Mouse (Mus musculus) forebrain, embryonic 16.5 days (tissue): Measurements from ENCODE around the gene Gemin7. TPM values are rescaled to one million over a fixed set of nuclear protein-coding genes. Genes with fewer than 3 reads are reported as not detected.
"Not testable (repeated sequence)": the region's sequence is repeated elsewhere in the genome, so short reads cannot be mapped to it uniquely, and the experiment has no call there.

Source experiments
- ATAC-seq: fragments of 200-750 bp; cut with Nextera tagmentation; 2 replicates; pipeline ENCODE4 v1.8.0; 2017; ENCODE audit warnings: mild to moderate bottlenecking, moderate library complexity
- H3K27ac ChIP-seq: fragments of 300-500 bp; sonication (generic); 2 replicates; pipeline ENCODE4 v1.5.1; 2014; ENCODE audit warnings: low read length, control low read depth
- H3K27me3 ChIP-seq: fragments of 300-500 bp; sonication (generic); replicated peaks from 2 replicates; pipeline ENCODE4 v1.6.1; 2014; ENCODE audit warnings: low read length; ENCODE audit not compliant: control insufficient read depth, insufficient read depth
- H3K36me3 ChIP-seq: fragments of 300-500 bp; sonication (generic); 2 replicates; pipeline ENCODE4 v1.6.1; 2014; ENCODE audit not compliant: control insufficient read depth, insufficient read depth
- H3K4me1 ChIP-seq: fragments of 300-500 bp; sonication (generic); replicated peaks from 2 replicates; pipeline ENCODE4 v1.6.1; 2014; ENCODE audit warnings: low read length; ENCODE audit not compliant: control insufficient read depth, insufficient read depth
- H3K4me2 ChIP-seq: fragments of 300-500 bp; sonication (generic); 2 replicates; pipeline ENCODE4 v1.6.1; 2014; ENCODE audit warnings: mild to moderate bottlenecking, low read length, control low read depth
- H3K4me3 ChIP-seq: fragments of 300-500 bp; sonication (generic); replicated peaks from 2 replicates; pipeline ENCODE4 v1.5.1; 2014; ENCODE audit warnings: mild to moderate bottlenecking, low read length, control low read depth
- H3K9ac ChIP-seq: fragments of 300-500 bp; sonication (generic); replicated peaks from 2 replicates; pipeline ENCODE4 v1.6.1; 2014; ENCODE audit warnings: low read depth, low read length, control low read depth
- H3K9me3 ChIP-seq: fragments of 300-500 bp; sonication (generic); 2 replicates; pipeline ENCODE4 v1.6.1; 2016; ENCODE audit warnings: low read length; ENCODE audit not compliant: control insufficient read depth
- WGBS: fragments of 180-500 bp; shearing (Covaris S2); extraction: QIAGEN DNeasy Blood & Tissue Kit; methylation state at CpG from one replicate; pipeline ENCODE4 v1.1.7; 2014; 5-methylcytosine and 5-hydroxymethylcytosine counted together
- polyA plus RNA-seq: library from polyadenylated mRNA; unstranded; fragments of >200 nt; fragmentation: Nextera tagmentation; extraction: Ambion mirVana; gene quantifications from 2 replicates; pipeline ENCODE4 v1.2.1, GENCODE M21; 2015

The Gemin7 gene
- polyA plus RNA-seq, 1 experiment from 2014 or later = 124 TPM

DNA sequence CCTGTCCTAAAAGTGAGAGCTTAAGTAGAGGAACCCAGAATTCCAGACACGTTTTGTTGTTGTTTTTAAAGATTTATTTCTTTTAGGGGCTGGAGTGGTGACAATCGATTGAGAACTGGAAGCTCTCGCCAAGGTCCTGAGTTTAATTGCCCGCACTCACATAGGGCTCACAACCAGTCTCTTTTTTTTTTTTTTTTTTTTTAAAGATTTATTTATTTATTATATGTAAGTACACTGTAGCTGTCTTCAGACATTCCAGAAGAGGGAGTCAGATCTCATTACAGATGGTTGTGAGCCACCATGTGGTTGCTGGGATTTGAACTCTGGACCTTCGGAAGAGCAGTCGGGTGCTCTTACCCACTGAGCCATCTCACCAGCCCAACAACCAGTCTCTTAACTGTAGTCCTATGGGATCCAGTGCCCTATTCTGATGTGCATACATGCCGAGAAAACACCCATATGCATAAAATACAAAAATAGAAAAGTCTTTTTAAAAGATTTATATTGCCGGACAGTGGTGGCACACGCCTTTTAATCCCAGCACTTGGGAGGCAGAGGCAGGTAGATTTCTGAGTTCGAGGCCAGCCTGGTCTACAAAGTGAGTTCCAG is 27.3 kb upstream of the Gemin7 start:
- not testable (repeated sequence) for H3K36me3 ChIP-seq, H3K27me3 ChIP-seq, H3K9me3 ChIP-seq
- ATAC-seq = peak; percentile 3; the same call in 1 of the 2 replicates
- Histone ChIP-seq H3K4me3 (peak overlapping the region; percentile 73), H3K9ac (peak overlapping the region; percentile 84; the same call in 1 of the 2 replicates), H3K27ac (peak overlapping the region; percentile 48; the same call in 1 of the 2 replicates), H3K4me2 (peak overlapping the region; percentile 57), H3K4me1 (peaks cover 29% of the 10 kb centered on the region)
- WGBS = 60% methylated on average over 10 of the region's 10 CpGs

DNA sequence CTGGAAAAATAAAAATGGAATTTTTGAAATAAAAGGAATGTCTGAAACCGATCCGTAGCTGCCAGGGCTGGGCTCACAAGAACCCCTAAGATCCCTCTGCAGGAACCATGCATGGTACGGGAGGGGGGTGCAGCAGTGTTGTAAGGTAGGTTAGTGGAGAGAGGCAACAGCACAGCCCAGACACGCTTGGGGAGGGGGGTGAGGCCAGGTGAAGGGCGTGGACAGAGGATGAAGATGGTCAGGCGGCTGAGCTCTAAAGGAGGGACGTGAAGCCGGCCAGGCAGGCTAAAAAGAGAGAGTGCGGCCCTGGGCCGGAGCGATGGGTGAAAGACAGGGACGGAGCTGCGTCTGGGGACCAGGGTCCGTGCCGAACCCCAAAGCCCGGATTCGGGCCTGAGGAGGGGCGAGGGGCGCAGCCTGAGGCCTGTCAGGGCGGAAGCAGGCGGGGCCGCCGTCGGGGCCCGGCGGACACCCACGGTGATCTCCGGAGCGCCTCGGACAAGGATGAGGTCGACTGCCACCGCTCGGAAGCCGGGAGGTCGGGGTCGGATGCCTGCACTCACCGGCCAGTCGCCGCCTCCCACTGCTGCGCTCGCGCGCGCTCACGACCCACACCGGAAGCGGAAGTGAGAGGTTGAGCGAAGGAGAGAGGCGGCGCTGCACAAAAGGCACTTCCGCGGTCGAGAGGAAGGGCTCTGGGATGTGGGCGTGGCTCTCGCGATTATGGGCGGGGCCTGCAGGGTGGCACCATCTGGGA is 26.6 kb upstream of the Gemin7 start, which contains the start of gene Clasrp:
Gene Clasrp (minus strand): TSS at position 638 of the 757 bp plus-strand sequence.
- Histone ChIP-seq H3K27me3 (no peaks in the 10 kb centered on the region), H3K4me3 (peak within 1 kb of the TSS; percentile 73), H3K27ac (peak within 1 kb of the TSS; percentile 48), H3K36me3 (no peaks in the 10 kb centered on the region), H3K4me1 (peaks cover 29% of the 10 kb centered on the region), H3K4me2 (peak within 1 kb of the TSS; percentile 57), H3K9ac (peak within 1 kb of the TSS; percentile 84), H3K9me3 (no peaks in the 10 kb centered on the region)
- peak; percentile 94 for ATAC-seq
- under 1% methylated on average over 56 of the region's 57 CpGs for WGBS

DNA sequence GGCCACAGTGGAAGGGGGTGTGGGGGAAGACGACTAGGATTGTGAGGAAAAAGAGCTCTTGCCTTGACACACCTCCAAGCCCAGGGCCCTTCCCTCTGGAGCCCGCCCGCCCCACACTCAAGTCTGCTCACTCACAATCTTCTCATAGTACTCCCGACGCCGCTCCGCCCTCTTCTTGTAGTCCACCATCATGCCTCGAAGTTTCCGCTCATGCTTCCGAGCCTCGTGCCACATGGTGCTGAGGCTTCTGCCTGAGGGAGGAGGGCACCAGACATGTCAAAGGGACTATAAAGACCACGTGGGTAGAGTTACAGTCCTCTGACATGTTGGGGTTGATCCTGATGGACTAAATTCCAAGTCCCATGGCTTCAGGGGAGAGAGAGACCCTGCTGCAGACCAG is 25.7 kb upstream of the Gemin7 start:
- no peak for ATAC-seq
- no peak overlapping the region for H3K9ac ChIP-seq

DNA sequence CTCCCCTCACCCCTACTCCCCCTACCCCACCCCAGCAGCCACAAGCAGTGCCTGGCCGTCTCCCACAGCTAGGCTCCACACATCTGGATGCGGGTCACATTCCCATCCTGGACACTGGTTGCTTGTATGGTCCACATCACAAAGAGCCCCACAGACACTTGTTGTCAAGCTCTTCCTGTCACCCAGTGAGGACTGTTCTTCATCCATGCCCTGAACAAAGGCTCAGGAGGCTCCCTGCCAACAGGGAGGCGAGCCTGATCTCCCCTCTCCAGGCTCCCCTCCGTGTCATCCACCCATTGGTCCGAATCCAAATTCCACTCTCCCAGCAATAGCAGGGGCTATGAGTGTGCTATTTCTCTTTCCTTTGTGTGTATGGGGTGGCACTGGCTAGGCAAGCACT is 23.2 kb upstream of the Gemin7 start:
- Histone ChIP-seq H3K4me1 (peaks cover 29% of the 10 kb centered on the region), H3K27me3 (no peaks in the 10 kb centered on the region), H3K9me3 (no peaks in the 10 kb centered on the region), H3K4me2 (no peak overlapping the region), H3K4me3 (no peak overlapping the region), H3K9ac (no peak overlapping the region), H3K36me3 (peaks cover 9% of the 10 kb centered on the region), H3K27ac (no peak overlapping the region)
- WGBS = 52% methylated on average over 5 of the region's 5 CpGs
- no peak; the same call in 1 of the 2 replicates for ATAC-seq

More for the DNA sequence above, 25.7 kb upstream of the Gemin7 start:
- H3K27ac ChIP-seq = no peak overlapping the region
- WGBS = 76% methylated on average over 12 of the region's 12 CpGs
- peak overlapping the region; percentile 57 for H3K4me2 ChIP-seq
- no peaks in the 10 kb centered on the region for H3K27me3 ChIP-seq
- H3K36me3 ChIP-seq = peaks cover 2% of the 10 kb centered on the region; the same call in 1 of the 2 replicates
- peaks cover 29% of the 10 kb centered on the region for H3K4me1 ChIP-seq
- peak overlapping the region; percentile 73; the same call in 1 of the 2 replicates for H3K4me3 ChIP-seq
- no peaks in the 10 kb centered on the region for H3K9me3 ChIP-seq

DNA sequence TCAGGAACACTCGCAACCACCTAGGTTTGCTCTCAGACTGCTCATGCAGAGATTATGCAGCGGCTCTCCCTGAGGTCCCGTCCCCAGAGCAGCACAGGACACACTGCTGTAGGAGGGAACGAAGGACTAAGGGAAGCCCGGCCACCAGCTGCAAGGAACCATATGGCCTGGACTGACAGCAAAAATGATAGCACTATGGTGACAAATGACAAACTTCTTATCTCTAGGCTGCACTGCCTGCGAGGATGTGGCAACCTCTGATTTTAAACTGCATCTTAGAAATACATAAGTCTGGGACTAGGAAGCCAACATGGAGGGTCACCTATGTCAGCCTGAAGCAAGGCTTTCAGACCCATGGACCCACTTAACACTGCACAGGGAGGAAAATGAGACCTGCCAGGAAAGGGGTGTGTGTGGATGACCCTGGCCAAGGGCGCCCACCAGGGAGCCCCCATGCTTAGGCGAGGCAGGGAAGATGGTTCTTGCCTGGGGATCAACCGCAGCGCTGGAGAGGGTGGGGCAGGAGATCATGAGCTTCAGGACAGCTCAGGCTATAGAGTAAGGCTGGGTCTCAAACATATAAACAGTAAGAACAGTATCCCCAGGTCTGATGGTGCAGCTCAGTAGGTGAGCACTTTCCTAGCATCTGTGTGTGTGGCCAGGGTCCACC is 15.8 kb upstream of the Gemin7 start:
- no peaks in the 10 kb centered on the region for H3K9me3 ChIP-seq
- no peak overlapping the region for H3K27ac ChIP-seq
- no peaks in the 10 kb centered on the region for H3K4me1 ChIP-seq
- ATAC-seq = no peak
- no peak overlapping the region for H3K4me2 ChIP-seq
- 94% methylated on average over 10 of the region's 10 CpGs for WGBS
- peaks cover 49% of the 10 kb centered on the region for H3K36me3 ChIP-seq
- H3K9ac ChIP-seq = no peak overlapping the region
- no peaks in the 10 kb centered on the region for H3K27me3 ChIP-seq
- no peak overlapping the region for H3K4me3 ChIP-seq

DNA sequence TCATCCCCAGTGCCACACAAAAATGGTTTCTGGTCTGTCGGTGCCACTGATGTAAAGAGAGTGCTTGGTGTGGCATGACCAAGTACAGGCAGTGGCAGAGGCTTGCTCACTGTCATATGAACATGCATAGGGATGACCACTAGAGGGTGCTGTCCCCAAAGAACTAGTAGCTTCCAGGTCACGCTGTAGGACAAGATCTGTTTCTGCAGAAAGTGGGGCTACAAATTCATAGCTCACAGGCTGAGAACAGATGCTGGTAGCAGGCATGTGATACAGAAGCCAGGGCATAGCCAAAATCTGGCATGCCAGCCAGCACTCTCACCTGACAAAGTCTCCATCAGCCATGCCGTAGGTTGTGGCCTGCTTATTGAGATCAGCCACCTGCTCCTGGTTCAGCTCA is 12.5 kb upstream of the Gemin7 start:
- WGBS = 48% methylated on average over 3 of the region's 3 CpGs
- Histone ChIP-seq H3K4me2 (no peak overlapping the region), H3K9ac (no peak overlapping the region), H3K4me1 (no peaks in the 10 kb centered on the region), H3K9me3 (no peaks in the 10 kb centered on the region; the same call in 1 of the 2 replicates), H3K4me3 (no peak overlapping the region), H3K27me3 (no peaks in the 10 kb centered on the region), H3K36me3 (peaks cover 61% of the 10 kb centered on the region), H3K27ac (no peak overlapping the region)
- ATAC-seq = peak; percentile 48

DNA sequence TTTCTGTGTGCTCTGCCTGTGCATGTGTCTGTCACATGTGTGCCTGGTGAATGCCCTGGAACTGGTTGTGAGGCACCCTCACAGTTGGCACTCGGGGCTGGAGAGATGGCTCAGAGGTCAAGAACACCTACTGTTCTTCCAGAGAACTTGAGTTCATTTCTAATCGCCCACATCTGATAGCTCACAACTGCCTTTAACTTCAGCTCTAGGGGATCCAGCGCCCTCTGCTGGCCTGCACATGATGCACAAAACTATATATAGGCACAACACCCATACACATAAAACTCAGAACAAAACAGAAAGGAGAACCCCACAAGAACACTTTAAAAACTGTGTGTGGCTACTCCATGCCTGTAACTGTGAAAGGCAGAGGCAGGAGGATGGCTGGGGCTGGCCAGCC is 11.8 kb upstream of the Gemin7 start:
- Histone ChIP-seq H3K4me2 (no peak overlapping the region), H3K27ac (no peak overlapping the region), H3K9ac (no peak overlapping the region), H3K27me3 (no peaks in the 10 kb centered on the region), H3K9me3 (no peaks in the 10 kb centered on the region; the same call in 1 of the 2 replicates), H3K4me3 (no peak overlapping the region), H3K4me1 (no peaks in the 10 kb centered on the region), H3K36me3 (peaks cover 66% of the 10 kb centered on the region)
- ATAC-seq = 0 out of 2 replicates have a peak, but pooled peaks have one; percentile 4
- WGBS = 48% methylated on average over 3 of the region's 3 CpGs

DNA sequence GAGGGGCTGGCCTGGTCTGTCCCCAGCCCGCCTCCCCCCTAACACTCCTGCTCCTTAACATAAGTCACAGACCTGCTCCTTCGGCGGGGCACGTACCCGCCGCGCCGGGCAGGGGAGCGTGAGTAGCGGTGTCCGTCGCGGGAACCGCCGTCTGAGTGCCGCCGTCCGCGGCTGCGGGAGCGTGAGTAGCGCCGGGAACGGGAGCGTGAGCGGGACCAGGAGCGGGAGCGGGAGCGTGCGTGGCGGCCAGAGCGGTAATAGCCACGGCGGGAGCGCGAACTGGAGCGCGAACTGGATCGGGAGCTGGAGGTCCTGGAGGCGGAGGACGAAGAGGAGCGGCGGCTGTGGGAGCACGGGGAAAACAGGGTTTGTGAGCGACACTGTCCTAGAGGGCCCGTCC is 8.9 kb upstream of the Gemin7 start:
- no peak overlapping the region for H3K4me3 ChIP-seq
- peaks cover 66% of the 10 kb centered on the region for H3K36me3 ChIP-seq
- no peaks in the 10 kb centered on the region for H3K27me3 ChIP-seq
- H3K9ac ChIP-seq = no peak overlapping the region
- WGBS = 78% methylated on average over 43 of the region's 46 CpGs
- no peak overlapping the region for H3K4me2 ChIP-seq
- ATAC-seq = no peak
- no peaks in the 10 kb centered on the region; the same call in 1 of the 2 replicates for H3K9me3 ChIP-seq
- H3K4me1 ChIP-seq = no peaks in the 10 kb centered on the region
- H3K27ac ChIP-seq = no peak overlapping the region

DNA sequence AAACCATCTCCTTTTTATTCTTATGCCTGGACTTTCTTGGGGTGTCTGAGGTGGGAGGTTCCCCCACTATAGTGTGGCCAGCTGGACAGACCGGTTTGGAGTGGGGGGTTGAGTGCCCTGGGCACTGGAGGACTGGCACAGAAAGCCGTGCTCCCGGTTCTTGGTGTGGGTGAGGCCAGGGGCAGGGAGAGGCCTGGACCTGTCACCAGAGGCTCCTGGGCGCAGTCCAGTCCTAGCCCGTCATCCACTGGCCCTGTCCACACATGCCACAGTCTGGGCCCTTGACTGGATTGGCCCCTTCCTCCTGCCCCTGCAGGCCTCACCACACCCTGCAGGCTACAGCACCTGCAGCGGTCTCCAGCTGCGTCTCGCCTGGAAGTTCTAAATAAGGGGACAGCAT is 3.2 kb upstream of the Gemin7 start:
- Histone ChIP-seq H3K27me3 (peaks cover 26% of the 10 kb centered on the region), H3K4me3 (no peak overlapping the region), H3K9me3 (no peaks in the 10 kb centered on the region), H3K4me2 (no peak overlapping the region), H3K9ac (no peak overlapping the region), H3K4me1 (peaks cover 8% of the 10 kb centered on the region), H3K36me3 (peaks cover 29% of the 10 kb centered on the region), H3K27ac (no peak overlapping the region)
- ATAC-seq = no peak
- WGBS = 89% methylated on average over 8 of the region's 8 CpGs
